Mouse (Mus musculus) layer of hippocampus, adult 2 months (tissue): ENCODE results near the gene Bptf. TPM values are rescaled to one million over a fixed set of nuclear protein-coding genes. Genes with fewer than 3 reads are reported as not detected.
"Not testable (repeated sequence)": the region's sequence is repeated elsewhere in the genome, so short reads cannot be mapped to it uniquely, and the experiment has no call there.

ENCODE experiments used
- DNase-seq, 2 experiments: peaks; one replicate each; pipeline ENCODE4 v3.0.0; 2022; ENCODE audit warnings: low spot score in 2 of 2
- H3K27ac ChIP-seq: fragments of 200-600 bp; 2 replicates; pipeline ENCODE4 v1.8.1; 2022
- H3K4me3 ChIP-seq: fragments of 200-600 bp; 2 replicates; pipeline ENCODE4 v1.8.1; 2022; ENCODE audit warnings: mild to moderate bottlenecking
- CTCF ChIP-seq: fragments of 200-600 bp; conservative IDR thresholded peaks from 2 replicates; pipeline ENCODE4 v1.8.1; 2022; ENCODE audit warnings: antibody characterized with exemption, mild to moderate bottlenecking, moderate library complexity
- total RNA-seq, 2 experiments: library from RNA; stranded (reverse); gene quantifications; 2 replicates each; pipeline ENCODE4 v1.2.3; 2021

Bptf gene
- total RNA-seq, 2 experiments from 2014 or later = 69.3 to 76.2 TPM

GRCm38 (mm10) chr11:107064590-107064989, 67.3 kb downstream of the Bptf start:
- H3K27ac ChIP-seq = no peak overlapping the region

DNA sequence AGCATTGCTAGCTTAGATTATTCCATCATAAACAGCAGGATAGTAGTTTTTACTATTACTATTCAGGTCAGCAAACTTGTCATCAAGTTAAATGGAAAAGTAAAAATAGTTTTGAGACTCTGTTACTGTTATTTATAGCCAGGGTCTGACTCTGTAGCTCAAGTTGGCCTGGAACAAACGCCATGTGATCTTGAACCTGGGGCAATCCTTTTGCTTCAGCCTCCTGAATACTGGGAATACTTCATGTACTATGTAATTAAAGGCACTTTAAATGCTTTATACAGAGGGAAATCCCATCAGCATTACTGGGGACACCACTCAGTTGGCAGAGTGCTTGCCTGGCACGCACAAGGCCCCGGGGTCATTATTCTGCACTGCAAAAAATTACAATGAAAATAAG, 68.9 kb downstream of the Bptf start:
- DNase-seq = no peak
- H3K27ac ChIP-seq = no peak overlapping the region
- no peak for TF ChIP-seq CTCF
- H3K4me3 ChIP-seq = no peak overlapping the region

More at GRCm38 (mm10) chr11:107064590-107064989, 67.3 kb downstream of the Bptf start:
- no peak for DNase-seq
- TF ChIP-seq CTCF = no peak
- no peak overlapping the region for H3K4me3 ChIP-seq

GRCm38 (mm10) chr11:107060941-107061340, 71.0 kb downstream of the Bptf start:
- Histone ChIP-seq H3K4me3 (no peak overlapping the region), H3K27ac (peak overlapping the region; percentile 15; the same call in 1 of the 2 replicates)
- peak; percentile 35 to 55 for DNase-seq
- TF ChIP-seq CTCF = no peak

DNA sequence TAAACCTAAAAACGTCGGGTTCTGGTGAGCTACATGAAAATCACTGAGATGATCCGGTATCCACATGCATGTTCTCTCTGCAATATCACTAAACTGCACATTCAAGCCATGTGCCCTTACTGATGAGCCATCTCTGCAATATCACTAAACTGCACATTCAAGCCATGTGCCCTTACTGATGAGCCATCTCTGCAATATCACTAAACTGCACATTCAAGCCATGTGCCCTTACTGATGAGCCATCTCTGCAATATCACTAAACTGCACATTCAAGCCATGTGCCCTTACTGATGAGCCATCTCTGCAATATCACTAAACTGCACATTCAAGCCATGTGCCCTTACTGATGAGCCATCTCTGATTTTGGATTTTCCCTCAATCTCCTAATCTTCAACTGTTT, 72.3 kb downstream of the Bptf start:
- not testable (repeated sequence) for H3K4me3 ChIP-seq, DNase-seq, H3K27ac ChIP-seq

- Histone ChIP-seq H3K27ac (no peak overlapping the region), H3K4me3 (no peak overlapping the region)
- DNase-seq = no peak
- peak; percentile 40 for TF ChIP-seq CTCF
These were observed 74.5 kb downstream of the Bptf start for GRCm38 (mm10) chr11:107057391-107057790.

DNA sequence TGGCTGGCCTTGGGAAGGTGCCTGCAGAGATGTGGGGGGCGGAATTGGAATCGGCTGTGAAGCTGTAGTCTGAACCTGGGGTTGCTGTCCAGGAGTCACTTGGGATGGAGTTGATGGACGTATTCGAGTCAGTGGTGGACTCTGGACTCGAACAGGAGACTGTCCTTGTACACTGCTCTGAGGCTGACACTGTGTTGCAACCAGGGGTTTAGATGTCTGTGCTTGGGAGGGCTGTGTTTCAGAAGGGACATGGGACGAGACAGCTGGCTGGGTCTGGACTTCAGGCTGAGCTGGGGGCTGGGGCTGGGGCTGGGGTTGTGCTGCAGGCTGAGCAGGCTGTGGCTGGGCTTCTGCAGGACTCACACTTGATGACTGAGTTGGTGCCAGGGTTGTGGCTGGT, 77.1 kb downstream of the Bptf start:
- DNase-seq = no peak
- Histone ChIP-seq H3K27ac (no peak overlapping the region), H3K4me3 (no peak overlapping the region)
- TF ChIP-seq CTCF = no peak

GRCm38 (mm10) chr11:107046766-107047620, 84.9 kb downstream of the Bptf start:
- Histone ChIP-seq H3K4me3 (no peak overlapping the region), H3K27ac (peak overlapping the region; percentile 51; the same call in 1 of the 2 replicates)
- TF ChIP-seq CTCF = peak; percentile 50
- no peak for DNase-seq

GRCm38 (mm10) chr11:107045546-107045945, 86.4 kb downstream of the Bptf start:
- Histone ChIP-seq H3K4me3 (no peak overlapping the region), H3K27ac (peak overlapping the region; percentile 24; the same call in 1 of the 2 replicates)
- no peak for TF ChIP-seq CTCF
- no peak for DNase-seq

- peak; percentile 89 for TF ChIP-seq CTCF
- H3K27ac ChIP-seq = peak overlapping the region; percentile 24; the same call in 1 of the 2 replicates
- no peak overlapping the region for H3K4me3 ChIP-seq
- DNase-seq = peak; percentile 68 to 75
These were observed 87.6 kb downstream of the Bptf start for GRCm38 (mm10) chr11:107044321-107044720.

DNA sequence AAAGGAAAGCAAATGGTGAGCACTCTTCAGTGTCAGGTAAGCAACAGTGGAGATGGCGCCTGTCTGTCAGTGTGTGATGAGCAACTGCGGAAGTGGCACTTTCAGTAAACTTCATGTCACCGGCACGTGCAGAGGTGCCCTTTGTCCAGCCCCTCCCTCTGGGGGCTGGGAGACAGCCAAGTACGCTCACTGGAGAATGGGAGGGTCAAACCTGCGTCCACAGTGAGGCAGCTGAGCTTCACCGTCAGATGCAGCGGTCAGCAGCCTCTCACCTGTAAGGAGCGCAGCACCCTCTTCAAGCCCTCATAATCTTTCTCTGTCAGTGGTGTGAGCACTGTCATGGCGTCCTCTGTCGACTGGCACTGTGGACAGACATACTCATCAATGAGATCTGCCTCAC, 88.6 kb downstream of the Bptf start:
- no peak for TF ChIP-seq CTCF
- DNase-seq = no peak
- no peak overlapping the region for H3K27ac ChIP-seq
- H3K4me3 ChIP-seq = no peak overlapping the region

- H3K27ac ChIP-seq = no peak overlapping the region
- no peak for DNase-seq
- H3K4me3 ChIP-seq = no peak overlapping the region
- no peak for TF ChIP-seq CTCF
These were observed 90.5 kb downstream of the Bptf start for GRCm38 (mm10) chr11:107041396-107041795.

- no peak for TF ChIP-seq CTCF
- H3K27ac ChIP-seq = no peak overlapping the region
- DNase-seq = no peak
- no peak overlapping the region for H3K4me3 ChIP-seq
These were observed 92.5 kb downstream of the Bptf start for GRCm38 (mm10) chr11:107039417-107039816.

GRCm38 (mm10) chr11:107034085-107034810, 97.7 kb downstream of the Bptf start:
- no peak for DNase-seq
- Histone ChIP-seq H3K27ac (no peak overlapping the region), H3K4me3 (no peak overlapping the region)
- no peak for TF ChIP-seq CTCF

- no peak overlapping the region for H3K27ac ChIP-seq
- no peak for TF ChIP-seq CTCF
- no peak overlapping the region for H3K4me3 ChIP-seq
- DNase-seq = no peak
These were observed 100.3 kb downstream of the Bptf start for GRCm38 (mm10) chr11:107031635-107032034.
